Mouse (Mus musculus): ENCODE measurements around the gene Acbd4. TPM values are rescaled to one million over a fixed set of nuclear protein-coding genes. Genes with fewer than 3 reads are reported as not detected.

The Acbd4 gene
- total and polyA plus RNA-seq, 3 experiments = 16.6 to 18.3 TPM; not detected in 1

DNA sequence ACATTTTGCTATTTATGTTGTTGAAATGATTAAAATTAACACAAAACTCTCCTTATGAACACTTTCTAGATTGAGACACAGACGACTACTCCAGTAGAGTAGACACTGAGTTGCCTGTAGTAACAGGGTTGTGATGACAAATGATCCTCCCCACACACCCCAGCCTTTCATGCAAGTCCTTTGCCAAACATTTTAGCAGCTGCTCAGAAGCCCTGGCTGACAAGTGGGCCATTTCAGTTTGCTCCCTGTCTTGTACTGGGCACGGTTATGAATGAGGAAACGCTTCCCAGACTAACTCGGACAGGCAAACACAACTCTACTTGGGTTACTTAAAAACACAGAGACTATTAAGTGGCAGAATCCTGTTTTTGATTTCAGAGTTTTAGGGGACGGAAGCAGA is 18.8 kb downstream of the Acbd4 start:
- TF ChIP-seq POLR2A (IDR thresholded peaks at IDR 0.05; ENCODE audit: control insufficient read depth in 1 of 2, insufficient read depth in 1 of 2, low read depth in 1 of 2, low read length in 2 of 2, poor library complexity in 1 of 2) = no peak
- TF ChIP-seq UBTF (IDR thresholded peaks at IDR 0.05; ENCODE audit: borderline replicate concordance, insufficient read depth, low read depth, low read length) = no peak
- TF ChIP-seq ZKSCAN1 (IDR thresholded peaks at IDR 0.05; ENCODE audit: low read depth, low read length) = no peak
- no peak for TF ChIP-seq MAX (IDR thresholded peaks at IDR 0.05; ENCODE audit: low read length)
- no peak for TF ChIP-seq BHLHE40 (IDR thresholded peaks at IDR 0.05; ENCODE audit: borderline replicate concordance, low read depth, low read length)
- no peak for TF ChIP-seq GATA1 (IDR thresholded peaks at IDR 0.05; ENCODE audit: low read depth, low read length)
- TF ChIP-seq CTCF (IDR thresholded peaks at IDR 0.05 in 2 of 3, conservative IDR thresholded peaks at IDR 0.05 in 1 of 3; ENCODE audit: control insufficient read depth in 1 of 3, insufficient read depth in 1 of 3, low read depth in 2 of 3, low read length in 3 of 3, poor library complexity in 1 of 3, severe bottlenecking in 1 of 3) = no peak
- TF ChIP-seq GABPA (IDR thresholded peaks at IDR 0.05; ENCODE audit: low read depth, low read length) = no peak
- no peak for TF ChIP-seq NRF1 (IDR thresholded peaks at IDR 0.05; ENCODE audit: insufficient read depth, low read depth, low read length, poor library complexity, severe bottlenecking)
- TF ChIP-seq MAZ (IDR thresholded peaks at IDR 0.05; ENCODE audit: low read depth, low read length) = no peak
- Histone ChIP-seq H3K4me3 (ENCODE audit: control insufficient read depth in 1 of 2, insufficient read depth in 1 of 2, low read depth in 2 of 2, low read length in 2 of 2) (no peak overlapping the region), H3K27me3 (ENCODE audit: control insufficient read depth in 1 of 2, insufficient read depth in 2 of 2, low read length in 2 of 2) (no peaks in the 10 kb centered on the region), H3K79me2 (ENCODE audit: control insufficient read depth, insufficient read depth, low read length, poor library complexity) (peaks cover 19% of the 10 kb centered on the region), H3K36me3 (ENCODE audit: control insufficient read depth in 1 of 2, insufficient read depth in 2 of 2, low read length in 2 of 2) (peaks cover 0 to 7% of the 10 kb centered on the region in 2 experiments; a peak in 2 of 4 replicates), H3K9me3 (replicated peaks; ENCODE audit: insufficient read depth, low read length) (no peaks in the 10 kb centered on the region), H3K9ac (ENCODE audit: control insufficient read depth, low read depth, low read length, poor library complexity, severe bottlenecking) (no peak overlapping the region), H3K4me1 (ENCODE audit: control insufficient read depth in 1 of 2, insufficient read depth in 2 of 2, low read length in 2 of 2) (peaks cover 0 to 3% of the 10 kb centered on the region in 2 experiments; a peak in 2 of 4 replicates), H3K27ac (ENCODE audit: control insufficient read depth, low read depth, low read length) (no peak overlapping the region)
- DNase-seq (ENCODE audit: low read depth, low spot score) = no peak

DNA sequence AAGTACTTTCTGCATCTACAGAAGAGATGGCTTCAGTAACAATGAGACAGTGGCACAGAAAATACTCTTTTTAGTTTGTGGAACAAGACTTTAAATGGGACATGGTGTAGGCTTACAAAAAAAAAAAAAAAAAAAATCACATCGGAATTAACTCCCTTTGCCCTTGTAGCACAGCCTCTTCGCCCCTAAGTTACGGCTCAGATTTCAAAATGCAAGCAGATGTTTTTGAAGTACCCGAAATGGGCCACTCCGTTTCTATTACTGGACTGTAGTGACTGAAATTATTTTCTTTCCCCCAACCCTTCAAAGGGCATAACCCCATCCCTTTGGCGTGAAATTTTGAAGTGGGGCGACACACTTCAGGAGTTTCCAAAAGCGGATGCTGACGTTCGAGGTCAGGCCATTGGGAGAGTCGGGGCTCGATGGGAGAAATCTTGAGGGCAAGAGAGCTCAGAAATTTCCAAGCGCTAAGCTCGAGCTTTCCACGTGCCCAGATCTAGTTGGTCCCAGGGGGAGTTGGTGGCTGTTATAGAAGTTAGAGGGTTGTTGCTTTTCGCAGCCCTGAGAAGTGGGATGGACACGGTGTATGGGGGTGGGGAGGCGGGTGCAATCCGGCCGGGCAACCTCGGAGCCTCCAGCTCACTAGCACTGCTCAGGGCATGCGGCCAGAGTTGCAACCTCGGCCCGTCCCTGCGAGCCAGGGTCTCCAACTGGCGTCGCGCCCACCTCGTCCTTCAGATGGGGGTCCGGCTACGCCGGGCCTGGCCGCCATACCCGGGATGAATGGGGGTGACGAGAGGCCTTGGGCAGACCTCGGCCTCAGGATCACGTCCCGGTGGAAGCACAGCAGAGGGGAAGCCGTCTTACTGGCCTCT is 30.5 kb downstream of the Acbd4 start, which contains the start of gene Hexim2:
Gene Hexim2 (plus strand): TSS at position 729 of the 875 bp plus-strand sequence.
- Histone ChIP-seq H3K36me3 (ENCODE audit: control insufficient read depth in 1 of 2, insufficient read depth in 2 of 2, low read length in 2 of 2) (peaks cover 0 to 43% of the 10 kb centered on the region in 2 experiments; a peak in 2 of 4 replicates), H3K27me3 (ENCODE audit: control insufficient read depth in 1 of 2, insufficient read depth in 2 of 2, low read length in 2 of 2) (no peaks in the 10 kb centered on the region), H3K9ac (ENCODE audit: control insufficient read depth, low read depth, low read length, poor library complexity, severe bottlenecking) (peak within 1 kb of the TSS; percentile 98), H3K4me3 (ENCODE audit: control insufficient read depth in 1 of 2, insufficient read depth in 1 of 2, low read depth in 2 of 2, low read length in 2 of 2) (peak within 1 kb of the TSS; percentile 95 to 97), H3K9me3 (replicated peaks; ENCODE audit: insufficient read depth, low read length) (no peaks in the 10 kb centered on the region), H3K27ac (ENCODE audit: control insufficient read depth, low read depth, low read length) (peak within 1 kb of the TSS; percentile 81), H3K79me2 (ENCODE audit: control insufficient read depth, insufficient read depth, low read length, poor library complexity) (peaks cover 20% of the 10 kb centered on the region), H3K4me1 (ENCODE audit: control insufficient read depth in 1 of 2, insufficient read depth in 2 of 2, low read length in 2 of 2) (peaks cover 22 to 30% of the 10 kb centered on the region in 2 experiments)
- DNase-seq (ENCODE audit: low read depth, low spot score) = peak; percentile 76
- TF ChIP-seq TBP (IDR thresholded peaks at IDR 0.05; ENCODE audit: low read depth, low read length) = 0 out of 2 replicates have a peak, but pooled peaks have one; percentile 33
- TF ChIP-seq MYB (IDR thresholded peaks at IDR 0.05; ENCODE audit: low read depth, low read length) = no peak
- no peak for TF ChIP-seq MAFK (IDR thresholded peaks at IDR 0.05; ENCODE audit: borderline replicate concordance, low read depth, low read length)
- peak; percentile 33; the same call in 1 of the 2 replicates for TF ChIP-seq ZNF384 (IDR thresholded peaks at IDR 0.05; ENCODE audit: low read depth, low read length)
- peak; percentile 17; the same call in 1 of the 2 replicates for TF ChIP-seq SIN3A (IDR thresholded peaks at IDR 0.05; ENCODE audit: low read length)
- TF ChIP-seq ELF1 (IDR thresholded peaks at IDR 0.05; ENCODE audit: low read depth, low read length) = no peak
- TF ChIP-seq ETS1 (IDR thresholded peaks at IDR 0.05; ENCODE audit: low read depth, low read length) = peak; percentile 7; the same call in 1 of the 2 replicates
- no peak; the same call in none of the 2 replicates for TF ChIP-seq MAX (IDR thresholded peaks at IDR 0.05; ENCODE audit: low read length)
- TF ChIP-seq MEF2A (IDR thresholded peaks at IDR 0.05; ENCODE audit: extremely low read depth, insufficient replicate concordance, low read depth, low read length, poor library complexity, severe bottlenecking) = 0 out of 2 replicates have a peak, but pooled peaks have one; percentile 23

Measured in MEL (cell line).